Mouse (Mus musculus) skeletal muscle tissue, adult 2 months (tissue): ENCODE results near the gene Ccdc152.

Source experiments
- DNase-seq: peaks from one replicate; pipeline ENCODE4 v3.0.0-alpha.2; 2012; ENCODE audit warnings: low read depth, low spot score

The Ccdc152 gene

DNA sequence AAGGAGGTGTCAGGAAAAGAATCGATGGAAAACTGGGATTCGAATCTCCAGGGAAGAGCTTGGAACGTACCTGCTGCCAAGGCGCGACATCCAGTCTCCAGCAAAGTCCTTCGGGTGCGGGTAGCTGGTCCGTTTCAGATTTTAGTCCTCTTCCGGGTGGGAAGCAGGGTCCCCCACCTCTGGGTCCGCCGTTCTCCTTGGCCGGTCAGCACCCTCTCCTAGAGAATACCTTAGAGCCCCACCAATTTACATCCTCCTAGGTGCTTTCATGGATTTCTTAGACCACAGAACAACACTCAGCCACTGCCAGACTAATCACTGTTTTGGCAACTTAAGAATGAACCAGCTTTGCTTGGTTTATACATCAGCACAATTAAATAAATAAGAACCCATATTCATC is at the start of gene Ccdc152:
Gene Ccdc152 (minus strand): TSS at position 101 of the 400 bp plus-strand sequence.
- DNase-seq, result no peak

DNA sequence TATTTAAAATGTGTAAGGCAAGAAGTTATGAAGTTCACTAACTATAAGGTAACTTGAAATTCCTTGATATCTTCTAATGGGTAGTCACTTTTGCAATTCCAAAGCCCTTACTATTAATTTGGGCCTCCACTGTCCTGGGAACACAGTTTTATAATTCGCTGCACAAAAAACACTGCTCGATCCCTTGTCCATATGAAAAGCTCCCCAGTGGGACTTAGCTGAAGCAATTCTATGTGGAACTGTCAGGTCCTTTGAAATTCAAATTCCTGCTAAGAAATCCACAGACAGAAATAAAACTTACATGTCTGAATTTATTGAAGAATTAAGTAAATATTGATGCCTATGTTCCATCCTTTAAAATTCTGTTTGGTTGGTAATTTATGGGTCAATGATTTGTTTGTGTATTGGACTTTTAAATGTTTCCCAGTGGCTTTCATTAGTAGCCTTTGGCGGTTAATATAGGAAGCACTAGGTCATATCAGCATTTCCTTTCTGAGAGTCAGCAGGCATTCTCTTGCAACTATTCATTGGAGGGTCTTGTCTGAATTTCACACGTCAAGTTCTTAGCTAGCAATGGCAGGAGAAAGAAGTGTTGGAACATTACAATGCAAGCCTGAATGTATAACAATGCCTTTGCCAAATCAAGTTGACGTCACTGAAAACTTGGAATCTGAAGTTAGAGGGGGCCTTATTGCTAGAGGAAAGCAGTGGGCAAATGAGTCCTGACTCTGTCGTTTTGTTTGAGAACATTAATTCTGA is 46.2 kb upstream of the Ccdc152 start:
- DNase-seq, result no peak

DNA sequence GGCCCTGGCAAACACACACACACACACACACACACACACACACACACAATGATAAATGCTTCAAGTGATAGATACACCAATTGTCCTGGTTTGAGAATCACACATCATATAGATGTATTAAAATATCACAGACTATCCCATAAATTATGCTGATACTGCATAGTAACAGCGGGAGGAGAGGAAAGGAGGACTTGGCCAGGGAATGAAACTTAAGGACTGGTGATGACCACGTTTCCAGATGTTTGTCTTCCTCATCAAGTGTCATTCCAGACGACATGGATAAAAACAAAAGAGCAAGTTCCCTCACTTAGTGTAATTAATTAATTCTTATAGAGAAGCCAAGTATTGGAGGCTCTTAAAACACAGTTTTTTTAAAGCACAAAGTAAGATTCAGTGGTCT is 43.4 kb upstream of the Ccdc152 start:
- DNase-seq, result no peak

DNA sequence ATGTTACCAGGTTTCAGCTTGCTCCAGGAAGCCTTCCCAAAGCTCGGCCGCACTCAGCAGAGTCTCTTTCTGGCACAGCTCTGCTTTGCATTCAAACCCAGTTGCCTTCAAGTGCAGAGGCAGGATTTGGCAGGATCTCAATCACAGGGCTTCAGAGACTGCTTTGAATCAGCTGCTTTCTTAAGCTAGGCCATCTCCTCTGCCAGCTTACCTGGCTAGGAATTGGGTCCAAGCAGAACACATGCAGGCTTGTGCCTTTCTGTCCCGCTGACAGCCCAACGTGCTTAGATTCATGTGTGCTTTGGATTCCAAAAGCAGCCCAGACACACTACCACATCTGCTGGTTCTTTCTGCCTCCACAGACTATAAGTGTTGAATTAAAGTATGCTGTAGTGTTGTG is 41.2 kb upstream of the Ccdc152 start:
- DNase-seq, result no peak

DNA sequence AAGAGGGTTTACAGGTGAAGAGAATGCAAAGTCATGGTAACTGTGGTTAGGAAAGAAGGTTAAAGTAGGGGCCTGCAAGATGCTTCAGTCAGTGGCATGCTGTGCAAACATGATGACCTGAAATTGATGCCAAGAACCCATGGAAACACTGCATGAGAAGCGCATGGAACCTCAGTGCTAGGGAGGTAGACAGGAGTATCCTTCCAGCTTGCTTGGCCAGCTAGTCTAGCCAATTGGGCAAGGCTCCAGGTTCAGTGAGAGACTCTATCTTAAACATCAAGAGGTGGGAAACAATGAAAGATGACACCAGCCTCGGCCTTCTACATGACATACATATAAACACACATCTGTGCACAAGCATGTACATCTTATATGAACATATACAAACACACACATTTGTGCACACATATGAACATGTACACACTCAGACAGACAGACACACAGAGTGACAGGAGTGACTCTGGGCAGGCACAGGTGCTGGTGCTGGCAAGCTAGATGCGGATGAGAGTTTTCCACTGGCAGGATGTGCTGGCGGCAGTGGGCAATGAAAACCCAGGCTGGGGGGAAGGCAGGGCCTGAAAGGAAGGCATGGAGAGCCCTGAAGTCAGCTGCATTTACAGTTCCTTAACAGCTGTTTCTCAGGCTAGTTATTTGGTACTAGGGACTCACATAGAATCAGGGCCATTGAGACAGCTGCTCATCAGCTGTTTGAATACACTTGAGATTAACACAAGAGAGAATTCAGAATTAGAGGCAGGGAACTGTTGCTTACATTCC is 38.7 kb upstream of the Ccdc152 start:
- DNase-seq, result peak; percentile 65

DNA sequence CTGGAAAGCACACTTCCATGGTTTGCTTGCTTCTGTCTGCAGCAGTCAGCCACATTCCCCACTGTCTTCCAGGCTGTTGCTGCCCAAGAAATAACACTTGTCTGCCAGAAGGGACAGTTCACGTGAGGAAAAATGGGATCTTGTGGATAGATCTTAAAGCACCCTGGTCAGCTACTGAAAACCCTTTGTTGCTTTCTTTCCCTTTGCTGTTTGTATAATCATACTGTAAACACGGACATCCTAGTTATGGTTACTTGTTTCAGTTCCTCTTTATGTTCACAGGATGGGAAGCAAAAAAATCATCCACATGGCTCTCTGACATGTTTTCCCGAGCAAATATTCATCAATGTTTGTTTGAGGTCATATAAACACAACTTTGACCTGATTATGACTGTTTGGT is 36.5 kb upstream of the Ccdc152 start:
- no peak for DNase-seq

DNA sequence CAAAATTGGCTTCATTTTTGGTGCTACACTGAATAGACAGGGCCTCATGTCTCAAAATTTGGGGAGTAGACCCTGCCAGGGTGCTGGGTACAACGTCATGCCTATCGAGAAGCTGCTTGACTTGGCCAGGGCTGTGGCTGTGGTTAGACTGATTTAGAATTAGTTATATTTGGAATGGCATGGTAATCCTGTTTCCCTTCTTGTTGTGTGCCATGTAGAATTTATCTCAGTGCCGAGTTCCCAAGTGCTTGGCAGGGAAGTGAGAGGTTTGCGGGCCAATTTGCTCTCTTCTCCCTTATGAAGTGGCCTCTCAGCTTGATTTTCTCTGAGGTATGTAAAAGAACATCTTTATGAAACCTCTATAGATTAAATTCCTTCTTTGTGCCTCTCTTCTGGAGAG is 29.2 kb upstream of the Ccdc152 start:
- peak; percentile 65 for DNase-seq

DNA sequence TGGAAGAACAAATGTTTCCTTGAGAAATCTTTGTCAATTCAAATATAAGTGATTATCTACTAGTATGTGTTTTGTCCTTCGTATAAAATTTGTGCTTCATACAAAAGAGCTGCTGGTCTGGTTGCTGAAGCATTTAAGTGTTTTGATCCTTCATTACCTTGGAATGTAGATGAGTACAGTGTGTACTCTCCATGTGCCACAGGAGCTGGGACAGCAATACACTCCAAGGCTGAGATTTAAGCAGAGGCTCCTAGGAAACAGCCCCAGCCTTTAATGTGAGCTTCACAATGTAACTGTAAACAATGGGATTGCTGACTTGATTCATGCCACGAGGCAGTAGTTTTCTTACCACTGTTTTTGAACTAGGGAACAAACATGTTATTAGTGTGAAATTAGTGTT is 28.5 kb upstream of the Ccdc152 start:
- no peak for DNase-seq

DNA sequence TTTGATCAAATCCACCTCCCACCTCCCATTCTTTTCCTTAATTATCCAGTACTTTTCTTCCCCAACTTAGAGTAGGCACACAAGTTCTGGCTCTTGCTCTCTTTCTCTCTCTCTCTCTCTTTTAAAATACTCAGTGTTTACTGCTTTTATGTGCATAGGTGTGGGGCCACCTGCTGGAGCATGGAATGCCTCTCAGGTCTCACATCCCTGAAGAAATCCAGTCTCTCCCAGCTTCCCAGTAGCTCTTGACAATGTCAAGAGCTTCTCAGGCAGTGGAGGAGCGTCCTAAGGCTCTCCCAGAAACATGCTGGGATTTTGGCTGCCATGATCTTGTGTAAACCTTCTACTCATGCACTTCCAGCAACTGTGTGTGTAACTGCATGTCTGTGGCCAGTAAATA is 27.0 kb upstream of the Ccdc152 start:
- DNase-seq, result no peak

DNA sequence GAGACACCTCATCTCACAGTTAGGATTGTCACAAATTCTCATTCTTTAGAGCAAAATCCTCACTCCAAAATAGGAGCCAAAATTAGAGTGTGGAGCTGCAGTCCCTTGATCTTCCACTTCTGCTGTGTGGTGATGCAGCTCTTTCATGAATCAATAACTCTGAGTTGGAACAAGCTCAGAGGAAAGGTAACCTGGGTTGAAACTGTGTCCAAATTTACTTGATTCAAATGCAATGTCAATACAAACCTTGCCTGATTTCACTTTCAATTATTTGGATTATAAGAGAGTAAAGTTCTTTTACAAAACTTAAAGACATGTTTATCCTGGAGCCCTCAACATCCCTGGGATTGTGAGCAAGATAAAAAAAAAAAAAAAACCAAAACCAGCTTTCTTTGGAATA is 19.7 kb upstream of the Ccdc152 start:
- DNase-seq, result no peak

DNA sequence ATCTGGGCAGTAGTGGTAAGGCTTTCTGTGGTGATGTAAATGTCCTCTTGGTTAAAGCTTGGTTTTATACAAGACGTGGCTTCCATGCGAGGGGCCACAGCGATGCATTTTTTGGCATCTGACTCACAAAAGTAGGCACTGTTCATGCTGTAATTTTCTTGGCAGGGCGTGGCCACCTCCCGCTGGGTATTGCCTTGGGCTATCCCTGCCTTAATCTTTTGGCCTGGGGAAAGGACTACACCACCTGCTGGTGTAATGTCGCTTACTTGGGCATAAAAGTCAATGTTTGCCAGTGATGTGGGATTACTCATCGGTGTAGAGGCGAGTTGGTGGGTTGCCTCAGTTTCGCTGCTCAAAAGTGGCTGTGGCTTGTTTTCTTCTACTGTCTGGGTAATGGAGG is 16.6 kb upstream of the Ccdc152 start:
- DNase-seq, result no peak

DNA sequence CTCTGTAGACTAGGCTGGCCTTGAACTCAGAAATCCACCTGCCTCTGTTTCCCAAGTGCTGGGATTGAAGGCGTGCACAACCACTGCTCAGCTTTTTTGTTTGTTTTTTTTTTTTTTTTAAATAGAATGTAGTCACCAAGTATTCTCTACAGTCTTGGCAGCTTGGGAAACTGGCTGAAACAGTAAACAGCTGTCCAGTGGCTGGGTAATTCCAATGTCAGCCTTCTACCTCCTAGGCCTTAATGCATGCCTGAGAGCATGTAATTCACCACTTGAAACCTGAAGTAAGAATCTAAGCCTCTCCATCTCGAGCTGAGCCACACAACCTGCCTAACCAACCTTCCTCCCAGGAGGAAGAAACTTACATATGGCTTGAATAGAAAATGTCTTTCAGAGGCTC is 13.3 kb upstream of the Ccdc152 start:
- DNase-seq, result no peak

DNA sequence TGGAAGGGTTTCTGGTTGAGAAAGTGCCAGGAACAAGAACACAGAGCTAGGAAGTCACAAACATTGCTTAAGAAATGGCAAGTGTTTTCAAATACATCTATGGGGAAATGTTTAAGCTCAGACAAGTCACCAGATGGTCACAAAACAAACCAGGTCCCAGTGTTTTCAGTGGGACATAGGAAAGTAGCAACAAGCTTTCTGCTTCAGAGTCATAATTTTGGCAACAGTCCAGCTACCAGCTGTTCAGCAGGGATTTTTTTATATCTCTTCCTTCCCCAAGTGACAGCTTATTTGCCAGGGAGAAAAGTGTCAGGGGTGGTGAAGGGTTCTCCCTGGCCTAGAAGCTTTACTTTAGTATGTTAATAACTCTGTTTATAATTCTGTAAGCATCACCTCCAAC is 9.6 kb upstream of the Ccdc152 start:
- peak; percentile 25 for DNase-seq

DNA sequence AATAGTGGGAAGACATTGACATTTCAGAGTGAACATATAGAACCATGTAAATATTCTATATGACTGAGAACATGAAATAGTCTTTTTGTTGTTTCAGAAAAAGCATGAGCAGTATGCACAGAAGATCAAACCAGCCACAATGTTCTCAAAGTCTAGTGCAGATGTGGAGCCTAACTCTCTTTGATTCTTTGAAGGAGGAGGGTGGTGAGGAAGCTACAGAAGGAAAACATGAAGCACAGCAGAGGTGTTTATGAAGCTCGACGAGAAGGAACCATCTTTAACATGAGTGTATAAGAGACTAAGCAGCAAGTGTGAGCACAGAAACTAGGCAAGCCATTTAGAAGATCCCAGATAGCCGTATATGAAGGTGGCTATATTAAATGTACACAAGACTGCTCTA is 6.5 kb upstream of the Ccdc152 start:
- no peak for DNase-seq

DNA sequence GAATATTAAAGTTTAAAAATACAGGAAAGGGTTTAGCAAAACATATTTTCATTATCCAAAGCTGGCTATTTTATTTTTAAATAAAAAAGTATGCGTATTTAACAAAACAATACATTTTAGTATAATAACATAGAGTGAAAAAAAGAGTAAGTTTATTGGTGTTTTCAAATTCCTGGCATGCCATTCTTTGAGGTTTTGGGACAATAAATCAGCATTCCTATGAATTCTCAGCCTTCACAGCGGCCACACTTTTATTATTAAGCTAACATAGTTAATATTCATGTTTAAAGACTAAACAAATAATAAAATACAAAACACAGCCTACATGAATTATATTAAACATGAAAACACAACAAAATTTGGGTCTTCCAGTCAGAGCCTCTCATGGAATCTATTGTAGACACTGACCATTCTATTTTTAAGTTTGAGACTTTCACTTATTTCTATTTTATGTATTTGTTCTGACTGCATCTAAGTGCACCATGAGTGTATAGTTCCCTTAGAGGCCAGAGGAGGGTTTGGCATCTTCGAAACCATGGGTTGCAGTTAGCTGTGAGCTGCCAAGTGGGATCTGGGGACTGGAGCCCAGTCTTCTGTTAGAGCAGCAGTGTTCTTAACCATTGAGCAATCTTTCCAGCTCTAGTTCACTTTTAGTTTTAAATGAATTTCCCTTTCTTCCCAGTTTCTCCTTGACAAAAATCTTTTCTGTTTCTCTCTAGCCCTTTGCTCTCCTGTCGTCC is 2.8 kb downstream of the Ccdc152 start:
- DNase-seq, result no peak

DNA sequence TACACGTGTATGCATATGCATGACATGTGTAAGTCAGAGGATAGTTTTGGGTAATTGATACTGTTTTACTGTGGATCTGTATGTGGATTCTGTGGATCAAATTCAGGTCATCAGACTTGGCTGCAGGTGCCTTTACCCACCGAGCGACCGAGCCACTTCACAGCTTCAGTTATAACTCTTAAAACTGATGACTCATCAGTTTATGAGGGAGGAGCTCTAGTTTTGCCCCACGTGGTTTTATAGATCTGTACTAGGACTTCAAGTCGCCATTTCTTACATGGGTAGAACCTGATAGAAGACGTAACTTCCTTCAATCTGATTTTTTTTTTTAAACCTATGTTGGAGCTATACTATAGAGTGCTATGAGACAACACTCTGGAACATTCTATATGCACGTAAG is 5.7 kb downstream of the Ccdc152 start:
- no peak for DNase-seq

DNA sequence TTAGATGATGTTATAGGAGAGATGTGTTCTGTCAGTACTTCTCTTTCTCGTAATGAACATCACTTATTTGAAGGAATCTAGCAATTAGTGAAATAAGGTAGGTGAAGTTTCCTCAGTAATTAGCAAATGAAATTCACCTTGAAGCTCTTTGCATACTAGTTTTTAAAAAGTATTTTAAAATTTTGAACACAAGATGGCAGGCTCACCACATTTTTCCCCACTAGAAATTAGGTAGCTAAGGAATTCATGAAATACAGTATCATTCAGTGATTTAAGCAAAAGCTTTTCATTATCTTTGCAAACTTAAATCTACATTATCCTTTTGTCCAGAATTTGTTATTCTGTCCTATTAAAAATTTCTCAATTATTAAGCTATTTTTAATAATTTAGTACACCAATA is 7.3 kb downstream of the Ccdc152 start:
- no peak for DNase-seq

DNA sequence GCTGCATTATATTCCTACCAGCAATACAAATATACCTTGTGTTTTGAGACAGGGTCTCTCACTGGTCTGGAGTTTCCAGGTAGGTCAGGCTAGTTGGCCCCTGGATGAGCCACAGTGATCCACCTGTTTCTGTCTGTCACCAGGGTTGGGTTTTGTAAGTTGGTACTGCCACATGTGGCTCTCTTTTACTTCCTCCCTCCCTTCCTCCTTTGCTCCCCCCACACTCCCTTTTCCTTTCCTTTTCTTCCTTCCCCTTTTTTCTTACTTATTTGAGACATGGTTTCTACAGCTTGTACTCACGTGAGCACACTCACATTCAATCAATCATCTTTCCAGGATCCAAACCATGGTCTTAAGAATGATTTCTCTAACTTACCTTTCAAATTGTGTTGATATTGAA is 9.8 kb downstream of the Ccdc152 start:
- no peak for DNase-seq

DNA sequence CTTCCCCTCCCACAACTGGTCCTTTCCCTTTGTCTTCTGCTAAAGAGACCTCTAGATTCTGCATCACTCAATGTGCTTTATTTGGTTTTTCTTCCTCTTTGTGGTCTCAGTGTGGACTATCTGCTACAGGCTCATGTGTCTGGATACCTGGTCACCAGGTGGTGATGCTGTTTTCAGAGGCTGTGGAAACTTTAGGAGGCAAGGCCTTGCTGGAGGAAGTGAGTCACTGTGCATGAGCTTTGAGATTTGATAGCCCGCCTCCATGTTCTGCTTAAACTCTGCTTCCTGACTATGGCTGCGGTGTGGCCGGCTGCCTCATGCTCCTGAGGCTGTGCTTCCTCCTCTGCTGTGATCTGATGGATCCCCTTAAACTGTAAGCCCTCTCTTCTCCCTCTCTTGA is 12.9 kb downstream of the Ccdc152 start:
- no peak for DNase-seq

DNA sequence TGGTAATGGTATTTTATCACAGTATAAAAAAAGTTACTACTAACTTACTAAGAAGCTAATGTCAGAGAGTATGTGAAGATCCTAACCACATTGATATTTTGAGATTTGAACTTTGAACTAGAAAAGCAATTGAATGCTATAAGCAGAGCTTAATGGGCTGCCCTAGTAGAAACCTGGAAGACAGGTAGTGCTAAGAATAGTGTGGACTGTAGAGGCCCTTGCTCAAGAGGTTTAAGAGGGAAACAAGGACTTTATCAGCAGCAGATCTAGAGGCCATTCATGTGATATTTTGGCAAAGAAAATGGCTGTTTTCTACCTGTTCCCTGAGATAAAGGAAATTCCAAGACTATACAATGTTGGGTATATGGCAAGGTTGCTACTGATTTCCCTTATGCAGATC is 17.3 kb downstream of the Ccdc152 start:
- DNase-seq, result no peak

DNA sequence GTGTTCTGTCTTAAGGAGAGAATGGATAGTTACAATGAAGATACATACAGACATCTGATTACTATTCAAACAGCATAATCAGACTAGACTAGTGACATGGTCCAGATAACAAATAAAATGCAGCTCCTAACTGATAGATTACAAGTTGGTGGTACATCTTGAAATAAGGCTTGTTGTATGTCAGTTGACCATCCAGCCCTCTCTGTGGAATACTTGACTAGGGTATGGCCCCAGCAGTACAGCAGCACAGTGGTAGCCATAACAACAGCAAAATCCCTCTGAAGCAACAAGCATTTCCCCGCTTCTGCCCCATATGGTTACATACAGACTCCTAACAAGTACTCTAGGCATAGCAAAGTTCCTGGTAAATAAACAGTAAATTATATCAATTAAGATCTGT is 21.6 kb downstream of the Ccdc152 start:
- no peak for DNase-seq

DNA sequence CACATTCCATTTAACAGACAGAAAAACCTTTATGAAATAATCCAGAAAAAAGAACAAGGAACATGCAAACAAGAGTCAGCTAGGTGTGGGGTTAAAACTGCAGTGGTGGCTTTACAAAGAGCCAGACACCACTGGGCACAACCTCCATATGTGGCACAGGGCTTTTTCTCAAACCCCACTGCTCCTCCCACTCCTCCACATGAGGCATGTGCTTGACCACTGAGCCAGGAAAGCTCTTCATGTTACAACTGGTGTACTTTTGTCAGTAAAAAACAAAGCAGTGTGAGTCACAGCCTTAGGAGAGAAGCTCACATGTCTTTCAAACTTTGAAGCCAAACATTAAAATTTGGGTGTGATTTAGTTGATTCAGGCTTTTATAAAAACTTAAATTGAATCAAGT is 22.1 kb downstream of the Ccdc152 start:
- DNase-seq, result no peak

DNA sequence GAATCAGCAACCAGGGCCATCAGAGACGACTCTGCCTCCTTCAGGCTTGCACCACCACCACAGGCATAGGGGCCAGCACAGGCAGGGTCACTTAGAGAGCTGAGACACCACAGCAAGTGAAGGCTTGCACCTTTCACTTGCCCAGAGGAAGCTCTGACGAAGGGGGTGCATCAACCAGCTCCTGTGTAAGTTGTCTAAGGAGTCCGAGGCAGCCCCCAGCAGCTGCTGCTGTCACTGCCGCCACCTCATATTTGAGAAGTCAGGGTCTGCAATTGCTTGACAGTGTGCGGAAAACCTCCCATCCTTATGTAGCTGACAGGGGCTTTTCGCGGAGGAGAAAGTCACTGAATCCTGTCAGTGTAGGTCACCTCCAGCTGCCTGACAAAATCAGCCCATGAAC is 24.1 kb downstream of the Ccdc152 start:
- no peak for DNase-seq
